Mouse (Mus musculus) MEL (cell line): ENCODE results near the gene Saa4.

Experiments used
- BHLHE40 ChIP-seq: IDR thresholded peaks from 2 replicates; pipeline ENCODE4 v1.6.1; 2012; ENCODE audit warnings: low read depth, mild to moderate bottlenecking, inconsistent platforms, low read length, improper control_type of control experiment, borderline replicate concordance
- CHD2 ChIP-seq: IDR thresholded peaks from 2 replicates; pipeline ENCODE4 v1.6.1; 2011; ENCODE audit warnings: low read length, improper control_type of control experiment
- CTCF ChIP-seq, 3 experiments: IDR thresholded peaks in 2 of 3; conservative IDR thresholded peaks in 1 of 3; 2 replicates each; pipeline ENCODE4 v1.5.1; 2011 to 2012; ENCODE audit warnings: low read length in 3 of 3, low read depth in 2 of 3, mild to moderate bottlenecking in 2 of 3, improper control_type of control experiment in 1 of 3, inconsistent platforms in 1 of 3, mixed read lengths in 1 of 3, moderate library complexity in 1 of 3; ENCODE audit not compliant: control insufficient read depth in 1 of 3, insufficient read depth in 1 of 3, poor library complexity in 1 of 3, severe bottlenecking in 1 of 3
- EP300 ChIP-seq, 2 experiments: IDR thresholded peaks; 2 replicates each; pipeline ENCODE4 v1.6.1; 2011; ENCODE audit warnings: improper control_type of control experiment in 2 of 2, low read length in 2 of 2, low read depth in 1 of 2, mild to moderate bottlenecking in 1 of 2
- GATA1 ChIP-seq: IDR thresholded peaks from 2 replicates; pipeline ENCODE4 v1.6.1; 2011; ENCODE audit warnings: low read depth, low read length, improper control_type of control experiment
- MAFK ChIP-seq: IDR thresholded peaks from 2 replicates; pipeline ENCODE4 v1.6.1; 2011; ENCODE audit warnings: low read depth, mild to moderate bottlenecking, low read length, improper control_type of control experiment, borderline replicate concordance
- MAX ChIP-seq: IDR thresholded peaks from 2 replicates; pipeline ENCODE4 v1.6.1; 2011; ENCODE audit warnings: low read length, improper control_type of control experiment
- MYB ChIP-seq: IDR thresholded peaks from 2 replicates; pipeline ENCODE4 v1.6.1; 2011; ENCODE audit warnings: mild to moderate bottlenecking, low read depth, low read length, improper control_type of control experiment
- POLR2A ChIP-seq, 2 experiments: IDR thresholded peaks; 2 replicates each; pipeline ENCODE4 v1.6.1; 2011 to 2012; ENCODE audit warnings: low read length in 2 of 2, mild to moderate bottlenecking in 2 of 2, control low read depth in 1 of 2, improper control_type of control experiment in 1 of 2, low read depth in 1 of 2, moderate library complexity in 1 of 2; ENCODE audit not compliant: control insufficient read depth in 1 of 2, insufficient read depth in 1 of 2, poor library complexity in 1 of 2
- POLR2AphosphoS5 ChIP-seq: IDR thresholded peaks from 2 replicates; pipeline ENCODE4 v1.6.1; 2012; ENCODE audit warnings: low read depth, borderline replicate concordance, mild to moderate bottlenecking, inconsistent platforms, low read length, moderate library complexity, mixed read lengths
- SIN3A ChIP-seq: IDR thresholded peaks from 2 replicates; pipeline ENCODE4 v1.6.1; 2012; ENCODE audit warnings: low read length, improper control_type of control experiment, inconsistent platforms
- TAL1 ChIP-seq: IDR thresholded peaks from 2 replicates; pipeline ENCODE4 v1.6.1; 2012; ENCODE audit warnings: mild to moderate bottlenecking, inconsistent platforms, low read length, moderate library complexity, mixed read lengths
- UBTF ChIP-seq: IDR thresholded peaks from 2 replicates; pipeline ENCODE4 v1.6.1; 2012; ENCODE audit warnings: low read depth, mild to moderate bottlenecking, inconsistent platforms, low read length, improper control_type of control experiment, moderate library complexity, borderline replicate concordance; ENCODE audit not compliant: insufficient read depth
- ZNF384 ChIP-seq: IDR thresholded peaks from 2 replicates; pipeline ENCODE4 v1.6.1; 2012; ENCODE audit warnings: low read depth, mild to moderate bottlenecking, inconsistent platforms, low read length, improper control_type of control experiment

GRCm38 (mm10) chr7:46762601-46763000 is 30.2 kb upstream of the Saa4 start:
- no peak for TF ChIP-seq SIN3A
- no peak for TF ChIP-seq MYB
- no peak for TF ChIP-seq EP300 (IDR thresholded peaks at IDR 0.05; ENCODE audit: low read depth in 1 of 2, low read length in 2 of 2)
- no peak for TF ChIP-seq CTCF (IDR thresholded peaks at IDR 0.05 in 2 of 3, conservative IDR thresholded peaks at IDR 0.05 in 1 of 3; ENCODE audit: control insufficient read depth in 1 of 3, insufficient read depth in 1 of 3, low read depth in 2 of 3, low read length in 3 of 3, poor library complexity in 1 of 3, severe bottlenecking in 1 of 3)
- no peak for TF ChIP-seq TAL1
- TF ChIP-seq BHLHE40: no peak
- TF ChIP-seq POLR2A (IDR thresholded peaks at IDR 0.05; ENCODE audit: control insufficient read depth in 1 of 2, insufficient read depth in 1 of 2, low read depth in 1 of 2, low read length in 2 of 2, poor library complexity in 1 of 2): no peak
- TF ChIP-seq GATA1: no peak
- TF ChIP-seq UBTF: no peak
- TF ChIP-seq POLR2AphosphoS5: no peak
- TF ChIP-seq CHD2: no peak
- no peak for TF ChIP-seq ZNF384
- no peak for TF ChIP-seq MAFK
- TF ChIP-seq MAX: no peak
